Mouse (Mus musculus): ENCODE measurements around the gene Foxp1.

DNA sequence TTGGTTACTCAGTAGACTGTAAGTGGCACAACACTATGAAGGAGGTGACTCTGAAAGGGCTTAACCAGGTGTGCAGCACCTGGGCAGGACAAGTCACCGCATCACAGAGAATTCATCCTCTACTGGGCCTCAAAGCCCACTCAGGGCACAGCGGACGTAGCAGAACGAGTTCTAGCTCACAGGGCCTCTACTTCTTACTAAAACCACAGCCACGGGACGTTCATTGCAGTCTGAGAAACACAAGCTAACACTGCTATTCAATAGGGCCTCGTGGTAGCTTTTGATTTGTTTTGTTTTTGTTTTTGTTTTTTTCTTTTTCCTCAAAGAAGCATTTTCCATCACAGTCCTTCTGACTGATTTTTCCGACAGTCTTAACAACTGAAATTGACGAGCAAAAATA is 89.5 kb downstream of the Foxp1 start:
- no peak for TF ChIP-seq CTCF (IDR thresholded peaks at IDR 0.05; ENCODE audit: low read depth)
- TF ChIP-seq EP300 (IDR thresholded peaks at IDR 0.05; ENCODE audit: low read depth), result no peak
